Mouse (Mus musculus): Measurements from ENCODE around the gene Kcnj9.

- TF ChIP-seq CTCF (IDR thresholded peaks at IDR 0.05; ENCODE audit: borderline replicate concordance, control insufficient read depth, extremely low read depth, insufficient read depth, low read length, poor library complexity): peak; percentile 82; the same call in 1 of the 2 replicates
- no peak for TF ChIP-seq POLR2A (IDR thresholded peaks at IDR 0.05; ENCODE audit: control insufficient read depth, extremely low read depth, insufficient read depth, low read length, poor library complexity)
Measured at GRCm38 (mm10) chr1:172324725-172325124, 4.4 kb downstream of the Kcnj9 start.
